Mouse (Mus musculus): ENCODE results near the gene Phc1. TPM values are rescaled to one million over a fixed set of nuclear protein-coding genes. Genes with fewer than 3 reads are reported as not detected.

Gene Phc1
- 2.6 and 3.2 TPM in 2 replicates for polyA plus RNA-seq (2015; fragmentation: Nextera tagmentation; extraction: Ambion mirVana)

DNA sequence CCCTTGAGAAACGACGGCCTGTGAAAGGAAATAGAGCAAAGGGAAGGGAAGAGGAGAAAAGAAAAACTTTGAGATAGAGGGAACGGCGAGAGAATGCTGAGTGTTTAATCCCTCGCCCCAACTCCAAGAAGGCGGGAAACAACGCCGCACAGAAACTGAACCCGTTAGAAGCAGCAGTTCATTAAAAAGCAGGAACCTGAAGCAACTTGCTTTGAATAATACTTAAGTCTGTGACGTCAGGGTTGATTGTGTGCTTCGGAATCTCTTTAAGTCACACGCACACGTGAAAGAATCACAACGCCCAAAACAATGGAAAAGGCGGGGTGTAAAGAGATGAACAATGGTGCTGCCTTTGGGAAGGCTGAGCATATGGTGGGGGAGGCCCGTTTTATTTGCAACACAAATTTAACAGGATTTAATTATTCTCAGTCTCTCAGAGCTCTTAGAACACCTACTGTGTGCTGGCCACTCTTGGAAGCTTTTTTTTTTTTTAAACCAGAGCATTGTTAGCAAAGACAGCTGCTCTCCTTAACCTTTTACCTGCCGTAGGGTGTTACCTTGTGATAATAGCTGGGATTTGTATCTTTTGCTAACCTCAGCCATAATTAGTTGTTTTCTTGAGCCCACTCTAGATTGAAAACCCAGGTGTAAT lies at the start of gene Phc1:
Gene Phc1 (minus strand): TSS at position 213 of the 652 bp plus-strand sequence.

DNA sequence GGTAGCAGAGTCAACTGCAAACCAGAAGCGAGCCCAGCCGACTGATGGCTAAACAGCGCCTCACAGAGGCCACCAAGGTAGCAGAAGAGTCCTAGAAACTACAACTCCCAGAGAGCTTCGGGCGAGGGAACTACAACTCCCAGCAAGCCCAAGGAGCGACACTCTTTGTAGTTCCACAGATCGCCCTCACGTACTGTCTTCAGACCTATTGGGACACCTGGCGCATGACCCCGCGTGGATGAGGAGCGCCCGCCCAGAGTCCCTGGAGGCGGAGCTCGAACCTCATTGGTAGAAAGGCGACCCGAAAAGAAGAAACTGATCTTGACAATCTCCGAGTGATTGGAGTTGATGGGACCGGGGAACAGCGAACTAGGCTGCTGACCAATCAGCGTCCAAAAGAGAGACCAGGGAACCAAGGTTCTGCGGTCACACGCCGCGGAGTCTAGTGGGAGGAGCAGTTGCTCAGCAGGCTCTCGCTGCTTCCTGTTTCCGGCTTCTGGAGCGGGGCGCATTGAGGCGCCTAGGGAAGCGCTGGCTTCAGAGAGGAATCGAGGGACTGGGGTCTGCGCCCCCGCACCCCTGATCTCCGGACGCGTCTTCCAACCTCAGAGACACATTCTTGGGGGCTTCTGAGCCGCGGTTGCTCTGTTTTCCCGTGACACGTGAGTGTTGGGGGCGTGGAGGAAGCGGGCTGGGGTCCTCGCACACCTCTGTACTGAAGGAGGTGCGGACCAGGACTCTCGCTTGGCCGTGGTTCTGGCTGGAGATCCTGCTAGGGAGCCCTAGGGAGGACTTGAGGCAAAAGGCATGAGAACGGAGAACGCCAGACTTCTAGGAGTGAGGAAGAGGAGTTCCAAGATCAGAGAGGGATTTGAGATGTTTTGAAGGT lies 31.6 kb downstream of the Phc1 start, which contains the start of gene M6pr:
Gene M6pr (plus strand): TSS at position 216 of the 889 bp plus-strand sequence.

DNA sequence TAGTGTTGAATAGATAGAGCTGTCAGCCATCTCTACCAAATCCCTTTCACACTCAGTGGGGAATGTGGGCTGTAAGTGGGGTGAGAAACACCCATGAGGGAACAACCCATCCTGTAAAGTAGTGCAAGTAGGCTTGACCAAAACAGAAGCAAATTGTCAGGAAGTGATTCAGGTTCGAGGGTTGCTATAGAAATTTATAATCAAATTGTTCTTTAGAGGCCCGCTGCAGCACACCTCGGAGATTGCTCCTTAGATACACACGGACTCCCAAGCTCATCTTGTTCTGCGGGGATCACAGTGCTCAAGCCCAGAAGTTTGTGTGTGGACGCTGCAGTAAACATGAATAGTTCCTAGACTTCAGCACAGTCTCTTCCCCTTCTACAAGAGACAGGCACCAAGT lies 57.6 kb downstream of the Phc1 start, which contains the start of gene Klrg1:
Gene Klrg1 (minus strand): TSS at position 101 of the 400 bp plus-strand sequence.

Other genes with a start within 250 kb of the Phc1 start
- 0.11 and 0.23 TPM in 2 replicates for gene Klrg1, start 57.7 kb downstream of the Phc1 start, polyA plus RNA-seq (2015; fragmentation: Nextera tagmentation; extraction: Ambion mirVana)
- gene M6pr, start 31.8 kb downstream of the Phc1 start, polyA plus RNA-seq (2015; fragmentation: Nextera tagmentation; extraction: Ambion mirVana) = 99.9 and 104 TPM in 2 replicates
- gene Rimklb, start 158.2 kb upstream of the Phc1 start, polyA plus RNA-seq (2015; fragmentation: Nextera tagmentation; extraction: Ambion mirVana) = 0.64 and 0.66 TPM in 2 replicates
- gene Mfap5, start 165.3 kb upstream of the Phc1 start, polyA plus RNA-seq (2015; fragmentation: Nextera tagmentation; extraction: Ambion mirVana) = 16.4 and 21.5 TPM in 2 replicates
- 0.30 and 0.36 TPM in 2 replicates for gene Aicda, start 213.2 kb upstream of the Phc1 start, polyA plus RNA-seq (2015; fragmentation: Nextera tagmentation; extraction: Ambion mirVana)